Mouse (Mus musculus): ENCODE data around the gene 4921536K21Rik.

GRCm38 (mm10) chr11:3894406-3895281, at the start of gene 4921536K21Rik, which contains the start of gene Dusp18:
- TF ChIP-seq CTCF (IDR thresholded peaks at IDR 0.05; ENCODE audit: insufficient read depth, low read depth, low read length) = no peak
- no peak for TF ChIP-seq POLR2A (IDR thresholded peaks at IDR 0.05; ENCODE audit: insufficient read depth, low read depth, low read length)

All from olfactory bulb, adult 2 months (tissue).